Mouse (Mus musculus) erythroblast, adult 5-6 weeks (primary cell): Measurements from ENCODE around the gene Impdh1. TPM values are rescaled to one million over a fixed set of nuclear protein-coding genes. Genes with fewer than 3 reads are reported as not detected.
"Not testable (repeated sequence)": the region's sequence is repeated elsewhere in the genome, so short reads cannot be mapped to it uniquely, and the experiment has no call there.

ENCODE experiments used
- ATAC-seq: replicated peaks from 2 replicates; pipeline ENCODE4 v1.8.0; 2016; ENCODE audit warnings: moderate number of reproducible peaks, mild to moderate bottlenecking, moderate TSS enrichment, inconsistent platforms; ENCODE audit not compliant: poor library complexity, low FRiP score, severe bottlenecking
- total RNA-seq, 2 experiments: library from RNA; stranded (forward) in 1 of 2; stranded (reverse) in 1 of 2; fragments of 150-400 nt in 1 of 2; fragments of 200-764, 138-1000 nt in 1 of 2; gene quantifications; 2 replicates each; pipeline versions ENCODE4 v1.2.3 to v1.2.4; 2015 to 2017; ENCODE audit warnings: low replicate concordance in 2 of 2

The Impdh1 gene
- total RNA-seq (2015; ENCODE audit: low replicate concordance) (9.6 and 12.3 TPM in 2 replicates), total RNA-seq (2017; ENCODE audit: low replicate concordance) (11.2 and 34.7 TPM in 2 replicates)

- no peak for ATAC-seq
These were observed at the start of gene Impdh1 for GRCm38 (mm10) chr6:29215881-29216501. TSS of gene Impdh1 (minus strand) at chr6:29216364.

GRCm38 (mm10) chr6:29264456-29264781 lies 48.3 kb upstream of the Impdh1 start:
- ATAC-seq: no peak

GRCm38 (mm10) chr6:29263650-29264455 lies 47.7 kb upstream of the Impdh1 start:
- no peak for ATAC-seq

GRCm38 (mm10) chr6:29261831-29262230 lies 45.7 kb upstream of the Impdh1 start:
- ATAC-seq: no peak

- no peak for ATAC-seq
These were observed 43.3 kb upstream of the Impdh1 start for GRCm38 (mm10) chr6:29259418-29259817.

GRCm38 (mm10) chr6:29247072-29247471 lies 30.9 kb upstream of the Impdh1 start:
- no peak for ATAC-seq

- no peak for ATAC-seq
These were observed 30.4 kb upstream of the Impdh1 start for GRCm38 (mm10) chr6:29246585-29246984.

GRCm38 (mm10) chr6:29246183-29246582 lies 30.0 kb upstream of the Impdh1 start:
- ATAC-seq: no peak

- ATAC-seq: no peak
These were observed 29.3 kb upstream of the Impdh1 start for GRCm38 (mm10) chr6:29245272-29246120.

- ATAC-seq: no peak
These were observed 26.1 kb upstream of the Impdh1 start for GRCm38 (mm10) chr6:29242265-29242664.

GRCm38 (mm10) chr6:29241697-29242096 lies 25.5 kb upstream of the Impdh1 start:
- no peak for ATAC-seq

GRCm38 (mm10) chr6:29240806-29241205 lies 24.6 kb upstream of the Impdh1 start:
- no peak for ATAC-seq

GRCm38 (mm10) chr6:29234272-29234671 lies 18.1 kb upstream of the Impdh1 start:
- peak; percentile 41; the same call in 1 of the 2 replicates for ATAC-seq

- ATAC-seq: no peak
These were observed 17.5 kb upstream of the Impdh1 start for GRCm38 (mm10) chr6:29233710-29234109.

GRCm38 (mm10) chr6:29232321-29232720 lies 16.2 kb upstream of the Impdh1 start:
- no peak for ATAC-seq

- no peak for ATAC-seq
These were observed 15.6 kb upstream of the Impdh1 start for GRCm38 (mm10) chr6:29231799-29232198.

GRCm38 (mm10) chr6:29230386-29230785 lies 14.2 kb upstream of the Impdh1 start:
- ATAC-seq: no peak

GRCm38 (mm10) chr6:29229265-29229913 lies 13.2 kb upstream of the Impdh1 start:
- ATAC-seq: 0 out of 2 replicates have a peak, but pooled peaks have one; percentile 47

- ATAC-seq: not testable (repeated sequence)
These were observed 1.6 kb upstream of the Impdh1 start for GRCm38 (mm10) chr6:29217717-29218116.

GRCm38 (mm10) chr6:29215181-29215580 lies 983 bp downstream of the Impdh1 start:
- no peak for ATAC-seq
